Mouse (Mus musculus) heart, embryonic 12.5 days (tissue): ENCODE measurements around the gene 1700069L16Rik. TPM values are rescaled to one million over a fixed set of nuclear protein-coding genes. Genes with fewer than 3 reads are reported as not detected.

Experiments
- ATAC-seq: fragments of 200-750 bp; cut with Nextera tagmentation; 2 replicates; pipeline ENCODE4 v1.8.0; 2017; ENCODE audit warnings: moderate TSS enrichment, moderate library complexity; ENCODE audit not compliant: insufficient number of reproducible peaks, low FRiP score
- H3K27ac ChIP-seq: fragments of 300-500 bp; sonication (generic); 2 replicates; pipeline ENCODE4 v1.5.1; 2016; ENCODE audit warnings: mild to moderate bottlenecking, moderate library complexity; ENCODE audit not compliant: poor library complexity, severe bottlenecking
- H3K27me3 ChIP-seq: fragments of 300-500 bp; sonication (generic); replicated peaks from 2 replicates; pipeline ENCODE4 v1.6.1; 2016; ENCODE audit warnings: mild to moderate bottlenecking, moderate library complexity
- H3K36me3 ChIP-seq: fragments of 300-500 bp; sonication (generic); 2 replicates; pipeline ENCODE4 v1.6.1; 2016; ENCODE audit warnings: mild to moderate bottlenecking, moderate library complexity
- H3K4me1 ChIP-seq: fragments of 300-500 bp; sonication (generic); replicated peaks from 2 replicates; pipeline ENCODE4 v1.6.1; 2016; ENCODE audit warnings: mild to moderate bottlenecking
- H3K4me2 ChIP-seq: fragments of 300-500 bp; sonication (generic); 2 replicates; pipeline ENCODE4 v1.6.1; 2016; ENCODE audit warnings: mild to moderate bottlenecking, moderate library complexity
- H3K4me3 ChIP-seq: fragments of 300-500 bp; sonication (generic); 2 replicates; pipeline ENCODE4 v1.5.1; 2016; ENCODE audit warnings: mild to moderate bottlenecking
- H3K9ac ChIP-seq: fragments of 300-500 bp; sonication (generic); 2 replicates; pipeline ENCODE4 v1.6.1; 2016; ENCODE audit warnings: mild to moderate bottlenecking, moderate library complexity
- H3K9me3 ChIP-seq: fragments of 300-500 bp; sonication (generic); replicated peaks from 2 replicates; pipeline ENCODE4 v1.6.1; 2016; ENCODE audit warnings: mild to moderate bottlenecking, moderate library complexity
- WGBS: fragments of 180-500 bp; shearing (Covaris S2); methylation state at CpG from one replicate; pipeline ENCODE4 v1.1.7; 2016; 5-methylcytosine and 5-hydroxymethylcytosine counted together
- polyA plus RNA-seq: library from polyadenylated mRNA; unstranded; fragments of >200 nt; fragmentation: Nextera tagmentation; extraction: Ambion mirVana; gene quantifications from 2 replicates; pipeline ENCODE4 v1.2.1, GENCODE M21; 2016

The 1700069L16Rik gene
- polyA plus RNA-seq, 1 experiment from 2014 or later, result not detected

DNA sequence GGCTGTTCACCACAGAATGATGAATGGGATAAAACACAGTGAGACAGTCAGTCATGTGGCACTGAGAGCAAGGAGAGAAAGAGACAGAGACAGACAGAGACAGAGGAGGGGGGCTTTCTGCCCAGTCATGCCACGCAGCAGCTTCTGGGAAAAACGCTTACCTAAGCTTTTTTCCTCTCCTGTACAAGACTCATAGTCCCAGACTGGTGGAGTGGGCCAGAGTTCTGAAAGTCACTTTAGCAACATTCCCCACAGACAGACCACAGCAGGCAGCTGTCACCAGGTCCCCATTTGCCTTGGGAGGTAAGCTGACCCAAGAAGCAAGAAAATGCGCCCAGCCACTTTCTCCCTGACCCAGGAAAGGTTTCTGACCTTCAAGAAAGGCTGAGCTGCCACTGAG is 42.1 kb downstream of the 1700069L16Rik start:
- no peak for ATAC-seq
- Histone ChIP-seq H3K9ac (no peak overlapping the region), H3K27me3 (no peaks in the 10 kb centered on the region), H3K4me1 (no peaks in the 10 kb centered on the region), H3K4me2 (no peak overlapping the region), H3K27ac (no peak overlapping the region), H3K9me3 (peaks cover 12% of the 10 kb centered on the region; the same call in 1 of the 2 replicates), H3K4me3 (no peak overlapping the region), H3K36me3 (no peaks in the 10 kb centered on the region)
- 68% methylated on average over 3 of the region's 3 CpGs for WGBS

DNA sequence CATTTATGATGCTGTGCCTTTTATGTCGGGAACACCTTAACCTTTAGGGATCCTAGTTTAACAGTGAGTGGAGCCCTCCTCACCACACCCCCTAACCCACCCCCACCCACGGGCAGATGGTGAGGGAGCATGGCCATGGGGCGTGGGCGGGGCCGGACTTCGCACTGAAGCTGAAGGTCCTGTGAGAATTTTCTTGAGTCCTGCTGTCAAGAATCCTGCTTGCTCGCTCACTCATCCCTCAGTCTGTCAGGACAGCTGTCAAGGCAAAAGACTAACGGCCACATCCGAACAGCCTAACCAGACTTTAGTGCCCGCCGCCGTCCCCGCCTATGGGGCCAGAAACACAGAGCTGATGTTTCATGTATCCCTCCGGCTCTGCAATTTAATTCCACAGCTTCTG is 43.4 kb downstream of the 1700069L16Rik start:
- H3K9ac ChIP-seq, result no peak overlapping the region
- no peak overlapping the region for H3K4me2 ChIP-seq
- 80% methylated on average over 14 of the region's 14 CpGs for WGBS
- H3K27ac ChIP-seq, result no peak overlapping the region
- H3K4me1 ChIP-seq, result no peaks in the 10 kb centered on the region
- no peaks in the 10 kb centered on the region for H3K27me3 ChIP-seq
- H3K36me3 ChIP-seq, result no peaks in the 10 kb centered on the region
- no peak overlapping the region for H3K4me3 ChIP-seq
- 0 out of 2 replicates have a peak, but pooled peaks cover 6% of the 10 kb centered on the region for H3K9me3 ChIP-seq
- no peak for ATAC-seq

DNA sequence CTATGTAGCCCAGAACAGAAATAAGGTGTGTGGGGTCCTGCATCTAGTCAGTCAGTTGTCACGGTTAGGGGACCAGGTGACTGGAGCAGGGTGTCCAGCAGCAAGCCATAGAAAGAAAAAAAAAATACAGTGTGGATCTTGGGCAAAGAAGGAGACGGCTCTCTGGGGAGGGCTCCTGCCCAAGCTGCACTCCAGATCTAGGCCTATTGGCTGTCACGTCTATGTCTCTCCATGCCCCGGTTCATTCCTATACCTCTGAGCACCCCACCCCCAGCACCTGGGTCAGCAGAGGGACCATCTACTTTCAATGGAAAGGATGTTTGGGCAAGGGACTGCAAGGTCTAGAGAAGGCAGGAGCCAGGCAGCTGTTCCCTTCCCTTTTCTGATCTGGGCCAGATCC is 45.1 kb downstream of the 1700069L16Rik start:
- Histone ChIP-seq H3K36me3 (no peaks in the 10 kb centered on the region), H3K9me3 (0 out of 2 replicates have a peak, but pooled peaks cover 6% of the 10 kb centered on the region), H3K9ac (no peak overlapping the region), H3K4me1 (no peaks in the 10 kb centered on the region), H3K27me3 (peaks cover 4% of the 10 kb centered on the region; the same call in 1 of the 2 replicates), H3K4me3 (no peak overlapping the region), H3K4me2 (no peak overlapping the region), H3K27ac (no peak overlapping the region)
- 90% methylated on average over 4 of the region's 4 CpGs for WGBS
- ATAC-seq, result no peak

DNA sequence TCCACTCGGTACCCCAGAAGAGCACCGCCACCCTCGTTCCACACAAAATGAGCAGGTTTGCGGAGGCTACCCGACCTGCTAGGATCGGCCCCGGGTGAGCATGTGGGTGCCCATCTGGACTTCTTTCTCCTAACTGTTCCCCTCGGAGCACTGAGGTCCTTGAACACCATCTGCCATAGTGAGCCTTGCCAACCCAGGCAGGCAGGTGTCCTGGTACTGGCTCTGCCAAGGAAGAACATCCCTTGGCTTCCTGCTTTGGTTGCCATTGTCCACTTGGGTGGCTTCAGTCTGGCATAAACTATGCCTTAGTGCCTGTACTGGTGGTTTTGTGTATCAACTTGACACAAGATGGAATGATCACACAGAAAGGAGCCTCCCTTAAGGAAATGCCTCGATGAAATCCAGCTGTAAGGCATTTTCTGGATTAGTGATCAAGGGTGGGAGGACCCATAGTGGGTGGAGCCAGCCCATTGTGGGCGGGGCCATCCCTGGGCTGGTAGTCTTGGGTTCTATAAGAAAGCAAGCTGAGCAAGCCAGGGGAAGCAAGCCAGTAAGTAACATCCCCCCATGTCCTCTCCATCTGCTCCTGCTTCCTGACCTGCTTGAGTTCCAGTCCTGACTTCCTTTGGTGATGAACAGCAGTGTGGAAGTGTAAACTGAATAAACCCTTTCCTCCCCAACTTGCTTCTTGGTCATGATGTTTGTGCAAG is 45.7 kb downstream of the 1700069L16Rik start:
- Histone ChIP-seq H3K4me3 (no peak overlapping the region), H3K4me2 (no peak overlapping the region), H3K4me1 (no peaks in the 10 kb centered on the region), H3K9me3 (0 out of 2 replicates have a peak, but pooled peaks cover 6% of the 10 kb centered on the region), H3K9ac (no peak overlapping the region), H3K36me3 (no peaks in the 10 kb centered on the region), H3K27me3 (peaks cover 4% of the 10 kb centered on the region; the same call in 1 of the 2 replicates), H3K27ac (no peak overlapping the region)
- WGBS, result 82% methylated on average over 10 of the region's 10 CpGs
- ATAC-seq, result no peak

DNA sequence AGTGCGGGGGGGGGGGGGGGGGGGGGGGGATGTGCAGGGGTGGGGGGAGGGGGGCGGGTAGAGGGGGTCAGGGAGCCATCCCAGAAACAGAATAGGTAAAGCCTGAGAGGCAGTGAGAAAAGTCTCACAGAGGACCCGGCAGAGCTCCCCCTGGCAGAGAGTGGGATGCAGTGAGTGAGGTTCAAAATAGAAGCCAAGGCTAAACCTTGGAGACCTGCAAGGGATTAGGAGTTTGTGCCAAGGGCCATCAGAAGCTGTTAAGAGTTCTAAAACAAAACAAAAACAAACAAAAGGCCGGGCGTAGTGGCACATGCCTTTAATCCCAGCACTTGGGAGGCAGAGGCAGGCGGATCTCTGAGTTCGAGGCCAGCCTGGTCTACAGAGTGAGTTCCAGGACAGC is 47.0 kb downstream of the 1700069L16Rik start:
- Histone ChIP-seq H3K4me3 (no peak overlapping the region), H3K9me3 (0 out of 2 replicates have a peak, but pooled peaks cover 6% of the 10 kb centered on the region), H3K36me3 (no peaks in the 10 kb centered on the region), H3K4me2 (no peak overlapping the region), H3K4me1 (no peaks in the 10 kb centered on the region), H3K9ac (no peak overlapping the region), H3K27me3 (peaks cover 4% of the 10 kb centered on the region; the same call in 1 of the 2 replicates), H3K27ac (no peak overlapping the region)
- WGBS, result 73% methylated on average over 6 of the region's 7 CpGs
- ATAC-seq, result no peak

DNA sequence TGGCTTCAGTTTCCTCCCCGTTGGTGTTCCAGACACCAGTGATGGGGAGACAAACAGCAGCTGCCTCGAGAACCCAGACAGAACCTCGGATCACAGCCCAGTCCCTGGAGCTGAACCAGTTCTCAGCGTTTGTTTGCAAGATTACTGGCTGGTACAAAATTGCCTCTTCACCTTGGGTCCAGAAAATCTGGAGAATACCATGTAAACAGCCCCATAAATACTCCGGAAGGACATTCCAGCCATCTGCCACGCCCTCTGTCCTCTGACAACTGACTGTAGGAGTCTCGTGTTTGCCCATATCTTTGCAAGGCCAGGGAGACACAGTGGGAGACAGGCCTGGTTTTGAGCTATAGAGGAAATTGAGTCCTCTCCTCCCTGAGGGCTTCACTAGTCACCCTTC is 49.7 kb downstream of the 1700069L16Rik start:
- 60% methylated on average over 7 of the region's 7 CpGs for WGBS
- Histone ChIP-seq H3K36me3 (no peaks in the 10 kb centered on the region), H3K27ac (no peak overlapping the region), H3K9me3 (no peaks in the 10 kb centered on the region), H3K4me3 (no peak overlapping the region), H3K27me3 (peaks cover 4% of the 10 kb centered on the region; the same call in 1 of the 2 replicates), H3K9ac (no peak overlapping the region), H3K4me1 (no peaks in the 10 kb centered on the region), H3K4me2 (no peak overlapping the region)
- no peak for ATAC-seq

DNA sequence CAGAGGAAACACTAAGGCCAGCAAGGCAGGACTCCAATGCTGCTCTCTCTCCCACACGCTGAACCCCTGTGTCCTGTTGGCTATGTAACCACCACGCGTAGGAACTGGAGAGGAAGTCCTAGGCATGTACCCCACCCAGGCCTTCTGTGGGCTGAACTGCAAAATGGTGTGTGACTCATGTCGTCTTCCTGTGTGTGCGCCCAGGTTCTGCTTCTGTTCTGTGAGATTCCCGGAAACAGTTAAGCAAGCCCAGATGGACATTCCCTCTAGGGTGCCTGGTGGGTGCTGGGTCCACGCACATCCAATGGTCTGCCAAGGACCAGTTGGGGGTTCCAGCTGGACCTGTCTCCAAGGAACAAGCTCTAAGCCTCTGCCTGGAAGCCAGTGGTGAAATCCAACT is 52.1 kb downstream of the 1700069L16Rik start:
- no peaks in the 10 kb centered on the region for H3K4me1 ChIP-seq
- H3K27me3 ChIP-seq, result peaks cover 4% of the 10 kb centered on the region; the same call in 1 of the 2 replicates
- H3K9me3 ChIP-seq, result no peaks in the 10 kb centered on the region
- H3K4me3 ChIP-seq, result no peak overlapping the region
- H3K4me2 ChIP-seq, result no peak overlapping the region
- ATAC-seq, result peak; percentile 45; the same call in 1 of the 2 replicates
- H3K9ac ChIP-seq, result no peak overlapping the region
- no peaks in the 10 kb centered on the region for H3K36me3 ChIP-seq
- 67% methylated on average over 7 of the region's 7 CpGs for WGBS
- no peak overlapping the region for H3K27ac ChIP-seq

DNA sequence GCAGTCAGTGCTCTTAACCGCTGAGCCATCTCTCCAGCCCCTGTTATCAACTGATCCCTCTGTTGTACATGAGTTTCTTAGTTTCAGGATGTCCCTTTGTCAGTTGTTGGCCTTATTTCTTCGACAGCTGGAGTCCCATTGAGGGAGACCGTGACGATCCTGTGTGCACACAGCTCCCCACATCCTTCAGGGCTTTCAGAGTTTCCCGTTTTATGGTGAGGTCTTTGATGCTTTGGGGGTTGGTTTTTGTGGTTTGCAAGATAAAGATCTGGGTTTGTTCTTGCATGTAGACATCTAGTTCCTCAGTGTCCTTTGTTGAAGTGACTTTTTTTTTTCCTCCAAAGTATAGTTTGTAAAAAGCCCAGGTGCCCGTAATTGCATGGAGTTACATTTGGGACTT is 54.0 kb downstream of the 1700069L16Rik start:
- no peak overlapping the region for H3K9ac ChIP-seq
- 69% methylated on average over 6 of the region's 6 CpGs for WGBS
- no peaks in the 10 kb centered on the region for H3K27me3 ChIP-seq
- H3K27ac ChIP-seq, result no peak overlapping the region
- H3K4me3 ChIP-seq, result no peak overlapping the region
- H3K36me3 ChIP-seq, result no peaks in the 10 kb centered on the region
- H3K4me2 ChIP-seq, result no peak overlapping the region
- H3K9me3 ChIP-seq, result no peaks in the 10 kb centered on the region
- ATAC-seq, result no peak
- no peaks in the 10 kb centered on the region for H3K4me1 ChIP-seq

DNA sequence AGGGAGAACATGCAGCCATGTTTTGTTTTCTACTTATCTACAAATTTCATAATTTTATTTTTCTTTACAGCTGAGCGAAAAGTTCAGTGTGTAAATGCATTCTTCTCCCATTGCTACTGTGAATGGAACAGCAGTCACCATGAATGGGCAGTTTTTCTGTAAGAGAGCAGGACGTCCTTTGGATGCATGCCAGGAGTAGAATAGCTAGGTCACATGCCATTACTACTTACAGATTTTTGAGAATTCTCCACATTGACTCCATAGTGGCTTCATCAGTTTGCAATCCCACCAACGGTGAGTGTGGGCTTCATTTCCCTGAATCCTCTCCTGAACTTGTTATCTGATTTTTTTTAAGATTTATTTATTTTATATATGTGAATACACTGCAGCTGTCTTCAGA is 54.5 kb downstream of the 1700069L16Rik start:
- no peaks in the 10 kb centered on the region for H3K9me3 ChIP-seq
- no peaks in the 10 kb centered on the region for H3K27me3 ChIP-seq
- H3K4me3 ChIP-seq, result no peak overlapping the region
- no peak for ATAC-seq
- H3K9ac ChIP-seq, result no peak overlapping the region
- WGBS, result 66% methylated on average over 3 of the region's 3 CpGs
- no peak overlapping the region for H3K27ac ChIP-seq
- no peaks in the 10 kb centered on the region for H3K36me3 ChIP-seq
- no peaks in the 10 kb centered on the region for H3K4me1 ChIP-seq
- no peak overlapping the region for H3K4me2 ChIP-seq

DNA sequence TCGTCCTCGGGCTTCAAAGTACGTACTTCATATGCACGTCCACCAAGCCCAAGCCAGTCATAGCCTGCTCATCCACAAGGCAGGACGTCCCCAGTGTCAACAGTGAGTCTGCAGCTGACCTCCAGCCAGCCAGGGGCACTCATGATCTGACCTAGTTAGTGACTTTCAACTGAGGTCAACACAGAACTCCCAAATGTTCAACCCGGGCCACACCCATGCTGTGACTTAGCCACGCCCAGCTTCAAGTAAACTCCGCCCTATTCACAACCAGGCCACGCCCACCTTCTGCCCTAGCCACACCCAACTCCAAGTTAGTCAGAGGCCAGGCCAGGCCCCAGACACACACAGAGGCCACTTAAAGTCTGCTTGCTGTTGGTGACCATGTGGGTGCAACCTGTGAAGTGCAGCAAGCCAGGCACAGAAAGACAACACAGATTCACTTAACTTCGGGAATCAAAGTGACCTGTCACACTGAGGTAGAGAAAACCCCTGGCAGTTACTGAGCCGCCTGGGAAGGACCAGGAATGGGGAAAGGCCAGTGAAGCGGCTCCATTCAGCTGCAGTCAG is 59.9 kb downstream of the 1700069L16Rik start:
- no peaks in the 10 kb centered on the region for H3K27me3 ChIP-seq
- H3K9me3 ChIP-seq, result 0 out of 2 replicates have a peak, but pooled peaks cover 3% of the 10 kb centered on the region
- H3K4me2 ChIP-seq, result no peak overlapping the region
- ATAC-seq, result no peak
- no peak overlapping the region for H3K9ac ChIP-seq
- no peaks in the 10 kb centered on the region for H3K36me3 ChIP-seq
- no peaks in the 10 kb centered on the region for H3K4me1 ChIP-seq
- no peak overlapping the region for H3K27ac ChIP-seq
- WGBS, result 65% methylated on average over 12 of the region's 12 CpGs
- H3K4me3 ChIP-seq, result no peak overlapping the region

DNA sequence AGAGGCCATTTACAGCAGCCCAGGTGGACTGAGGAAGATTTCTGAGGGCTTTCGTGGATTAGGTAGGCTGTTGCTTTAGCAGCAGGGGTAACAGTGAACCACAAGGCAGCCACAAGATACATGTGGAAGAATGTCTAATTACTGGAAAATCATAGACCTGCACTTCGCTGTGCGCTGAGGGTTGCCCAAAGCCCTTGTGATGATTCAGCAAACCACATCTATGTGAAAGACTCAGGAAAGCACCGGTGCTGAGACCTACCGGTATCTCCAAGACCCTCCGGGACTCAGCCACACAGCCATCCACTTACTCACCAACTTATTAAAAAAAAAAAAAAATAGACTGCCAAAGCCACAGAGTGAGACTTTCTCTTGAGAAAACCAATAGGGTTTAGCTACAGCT is 60.4 kb downstream of the 1700069L16Rik start:
- no peak overlapping the region for H3K4me2 ChIP-seq

More for the DNA sequence above, 60.4 kb downstream of the 1700069L16Rik start:
- Histone ChIP-seq H3K9me3 (0 out of 2 replicates have a peak, but pooled peaks cover 3% of the 10 kb centered on the region), H3K36me3 (no peaks in the 10 kb centered on the region), H3K9ac (no peak overlapping the region), H3K4me1 (no peaks in the 10 kb centered on the region), H3K27ac (no peak overlapping the region), H3K4me3 (no peak overlapping the region), H3K27me3 (no peaks in the 10 kb centered on the region)
- no peak for ATAC-seq
- WGBS, result 88% methylated on average over 6 of the region's 6 CpGs
